ENCODE assay signal across 8 mouse cellular contexts in the genomic region with DNA sequence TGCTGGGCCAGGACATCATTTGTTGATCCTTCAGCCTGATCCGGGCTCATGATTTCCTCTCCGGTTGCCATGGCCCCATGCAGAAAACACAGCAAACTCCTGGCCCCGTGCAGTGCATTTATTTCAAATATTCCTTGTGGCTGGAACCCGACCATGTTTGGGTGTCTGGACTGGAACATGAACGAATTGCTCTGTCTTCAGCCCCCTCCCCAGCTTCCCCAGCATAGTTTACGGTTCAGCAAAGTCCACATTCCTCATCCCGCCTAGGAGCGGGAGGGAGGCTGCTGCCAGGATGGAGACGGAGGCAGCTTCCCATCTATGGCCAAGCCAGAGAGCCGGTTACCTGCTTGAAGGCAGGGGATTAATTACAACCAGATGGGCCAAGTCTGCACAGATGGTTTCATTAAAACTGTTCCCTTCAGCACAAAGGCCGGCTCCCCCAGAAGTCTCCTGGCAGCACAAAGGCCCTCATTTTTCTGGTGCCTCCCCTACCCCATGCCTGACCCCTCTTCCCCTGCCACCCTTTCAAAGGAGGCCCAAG.
A peak's percentile ranks its signal among the peaks of the same experiment; 100 is the strongest.
DNase-seq lines count a peak whose midpoint lies in the region; ATAC-seq lines count a peak whose summit lies in the region.

No protein-coding gene starts in this region.

- DNase-seq in NIH3T3 (ENCODE audit: low read depth): peak; percentile 60
- peak; percentile 65 for DNase-seq in cerebellum, adult 9-11 months
- peak; percentile 50 for DNase-seq in gastrocnemius, adult 18-20 months (ENCODE audit: low spot score)
- peak; percentile 47 for DNase-seq in kidney, postnatal 14 days
- no peak for DNase-seq in c-Kit-positive CD71-positive TER-119-positive erythroid progenitor cells, embryonic 14.5 days (ENCODE audit: low spot score)
- DNase-seq in right cerebral cortex, postnatal 36 days (ENCODE audit: low spot score in 2 of 2): no peak
- no peak for DNase-seq in left cerebral cortex, adult 9 months (ENCODE audit: low spot score in 2 of 2)

- H3K4me2 ChIP-seq in neural tube, embryonic 13.5 days: no peak overlapping the region

- 9% methylated on average over 11 of the region's 11 CpGs for WGBS in neural tube, embryonic 13.5 days

- H3K27ac ChIP-seq in neural tube, embryonic 13.5 days (replicated peaks): peak overlapping the region; percentile 81

- H3K4me3 ChIP-seq in neural tube, embryonic 13.5 days: no peak overlapping the region

- no peaks in the 10 kb centered on the region for H3K9me3 ChIP-seq in neural tube, embryonic 13.5 days

- ATAC-seq in neural tube, embryonic 13.5 days (ENCODE audit: low read depth): peak; percentile 59

- H3K4me1 ChIP-seq in neural tube, embryonic 13.5 days (replicated peaks): peaks cover 64% of the 10 kb centered on the region

- no peaks in the 10 kb centered on the region for H3K27me3 ChIP-seq in neural tube, embryonic 13.5 days

- H3K9ac ChIP-seq in neural tube, embryonic 13.5 days: no peak overlapping the region

- no peaks in the 10 kb centered on the region for H3K36me3 ChIP-seq in neural tube, embryonic 13.5 days

Comparison
In these comparisons a context has a peak if more than half of its experiments do, and no peak if none do; other contexts are left out.
1. DNase-seq: peak in NIH3T3 (single experiment), cerebellum, adult 9-11 months (single experiment), gastrocnemius, adult 18-20 months (single experiment) and kidney, postnatal 14 days (single experiment); none in c-Kit-positive CD71-positive TER-119-positive erythroid progenitor cells, embryonic 14.5 days (single experiment), right cerebral cortex, postnatal 36 days (0 of 2) and left cerebral cortex, adult 9 months (0 of 2).